Mouse (Mus musculus): Measurements from ENCODE around the gene Exosc10. TPM values are rescaled to one million over a fixed set of nuclear protein-coding genes. Genes with fewer than 3 reads are reported as not detected.
A peak's percentile ranks its signal among the peaks of the same experiment; 100 is the strongest.

The Exosc10 gene
- polyA plus RNA-seq, 1 experiment, result 37.0 TPM

- H3K4me3 ChIP-seq, result no peak overlapping the region
- no peak overlapping the region for H3ac ChIP-seq (ENCODE audit: control insufficient read depth, insufficient read length)
- no peaks in the 10 kb centered on the region for H3K27me3 ChIP-seq (ENCODE audit: control insufficient read depth, insufficient read depth, insufficient read length)
- TF ChIP-seq USF1 (IDR thresholded peaks at IDR 0.05; ENCODE audit: low read depth) (no peak), E2F4 (IDR thresholded peaks at IDR 0.05; ENCODE audit: insufficient read depth) (no peak), MAX (IDR thresholded peaks at IDR 0.05; ENCODE audit: low read depth) (no peak), POLR2A (IDR thresholded peaks at IDR 0.05; ENCODE audit: insufficient read length, low read depth) (no peak), SRF (IDR thresholded peaks at IDR 0.05; ENCODE audit: control insufficient read depth, insufficient read length, low read depth) (no peak), MYOD1 (IDR thresholded peaks at IDR 0.05; ENCODE audit: control insufficient read depth in 1 of 3, insufficient read length in 2 of 3, low read depth in 2 of 3) (no peak), TCF12 (IDR thresholded peaks at IDR 0.05; ENCODE audit: insufficient read depth, poor library complexity, severe bottlenecking) (no peak), TCF3 (IDR thresholded peaks at IDR 0.05; ENCODE audit: insufficient read length, low read depth) (no peak), REST (IDR thresholded peaks at IDR 0.05; ENCODE audit: insufficient read depth, insufficient read length) (no peak), MYOG (IDR thresholded peaks at IDR 0.05; ENCODE audit: control insufficient read depth in 1 of 3, insufficient read depth in 1 of 3, insufficient read length in 2 of 3, low read depth in 2 of 3) (no peak), POLR2AphosphoS2 (IDR thresholded peaks at IDR 0.05; ENCODE audit: insufficient read length, low read depth) (no peak), CEBPB (IDR thresholded peaks at IDR 0.05; ENCODE audit: insufficient read depth, poor library complexity, severe bottlenecking) (no peak)
- peaks cover 27% of the 10 kb centered on the region for H3K36me3 ChIP-seq (ENCODE audit: control insufficient read depth, insufficient read depth)
- no peaks in the 10 kb centered on the region for H3K79me2 ChIP-seq (ENCODE audit: control insufficient read depth, insufficient read depth)
- H3K4me2 ChIP-seq (ENCODE audit: low read depth), result no peak overlapping the region
Measured at GRCm38 (mm10) chr4:148531341-148531740, 26.9 kb upstream of the Exosc10 start.

DNA sequence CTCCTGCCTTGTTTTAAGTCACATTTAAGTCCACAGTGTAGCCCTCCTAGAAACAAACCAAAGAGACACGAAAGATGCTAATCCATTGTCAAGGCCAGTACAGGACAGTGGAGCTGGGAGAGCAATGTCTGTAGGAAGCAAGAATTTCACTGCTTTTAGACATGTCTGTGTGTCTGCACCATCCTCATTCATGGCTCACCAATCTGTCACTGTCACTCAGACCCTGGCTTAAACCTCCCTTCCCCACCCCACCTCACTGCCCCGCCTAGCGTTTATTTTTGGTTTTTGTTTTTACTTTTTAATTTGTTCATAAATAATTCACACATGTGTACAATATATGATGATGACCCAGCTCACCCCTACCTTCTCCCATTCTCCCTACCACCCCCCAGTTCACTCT, 25.7 kb upstream of the Exosc10 start:
- Histone ChIP-seq H3K4me3 (no peak overlapping the region), H3ac (ENCODE audit: control insufficient read depth, insufficient read length) (no peak overlapping the region), H3K36me3 (ENCODE audit: control insufficient read depth, insufficient read depth) (peaks cover 30% of the 10 kb centered on the region), H3K27me3 (ENCODE audit: control insufficient read depth, insufficient read depth, insufficient read length) (no peaks in the 10 kb centered on the region), H3K4me2 (ENCODE audit: low read depth) (no peak overlapping the region), H3K79me2 (ENCODE audit: control insufficient read depth, insufficient read depth) (no peaks in the 10 kb centered on the region)
- TF ChIP-seq USF1 (IDR thresholded peaks at IDR 0.05; ENCODE audit: low read depth) (no peak), MYOD1 (IDR thresholded peaks at IDR 0.05; ENCODE audit: control insufficient read depth in 1 of 3, insufficient read length in 2 of 3, low read depth in 2 of 3) (peak in 2 of 3 experiments; percentile 33 to 57), TCF12 (IDR thresholded peaks at IDR 0.05; ENCODE audit: insufficient read depth, poor library complexity, severe bottlenecking) (no peak)

- peaks cover 36% of the 10 kb centered on the region for H3K36me3 ChIP-seq (ENCODE audit: control insufficient read depth, insufficient read depth)
- TF ChIP-seq USF1 (IDR thresholded peaks at IDR 0.05; ENCODE audit: low read depth) (no peak), MYOG (IDR thresholded peaks at IDR 0.05; ENCODE audit: control insufficient read depth in 1 of 3, insufficient read depth in 1 of 3, insufficient read length in 2 of 3, low read depth in 2 of 3) (no peak), POLR2AphosphoS2 (IDR thresholded peaks at IDR 0.05; ENCODE audit: insufficient read length, low read depth) (no peak), E2F4 (IDR thresholded peaks at IDR 0.05; ENCODE audit: insufficient read depth) (no peak), MYOD1 (IDR thresholded peaks at IDR 0.05; ENCODE audit: control insufficient read depth in 1 of 3, insufficient read length in 2 of 3, low read depth in 2 of 3) (no peak), POLR2A (IDR thresholded peaks at IDR 0.05; ENCODE audit: insufficient read length, low read depth) (no peak), TCF12 (IDR thresholded peaks at IDR 0.05; ENCODE audit: insufficient read depth, poor library complexity, severe bottlenecking) (no peak), CEBPB (IDR thresholded peaks at IDR 0.05; ENCODE audit: insufficient read depth, poor library complexity, severe bottlenecking) (no peak), TCF3 (IDR thresholded peaks at IDR 0.05; ENCODE audit: insufficient read length, low read depth) (no peak), REST (IDR thresholded peaks at IDR 0.05; ENCODE audit: insufficient read depth, insufficient read length) (no peak), MAX (IDR thresholded peaks at IDR 0.05; ENCODE audit: low read depth) (no peak)
- no peak overlapping the region for H3K4me3 ChIP-seq
- no peak overlapping the region for H3K4me2 ChIP-seq (ENCODE audit: low read depth)
- no peaks in the 10 kb centered on the region for H3K27me3 ChIP-seq (ENCODE audit: control insufficient read depth, insufficient read depth, insufficient read length)
- no peaks in the 10 kb centered on the region for H3K79me2 ChIP-seq (ENCODE audit: control insufficient read depth, insufficient read depth)
- no peak overlapping the region for H3ac ChIP-seq (ENCODE audit: control insufficient read depth, insufficient read length)
Measured at GRCm38 (mm10) chr4:148533613-148534328, 24.5 kb upstream of the Exosc10 start.

DNA sequence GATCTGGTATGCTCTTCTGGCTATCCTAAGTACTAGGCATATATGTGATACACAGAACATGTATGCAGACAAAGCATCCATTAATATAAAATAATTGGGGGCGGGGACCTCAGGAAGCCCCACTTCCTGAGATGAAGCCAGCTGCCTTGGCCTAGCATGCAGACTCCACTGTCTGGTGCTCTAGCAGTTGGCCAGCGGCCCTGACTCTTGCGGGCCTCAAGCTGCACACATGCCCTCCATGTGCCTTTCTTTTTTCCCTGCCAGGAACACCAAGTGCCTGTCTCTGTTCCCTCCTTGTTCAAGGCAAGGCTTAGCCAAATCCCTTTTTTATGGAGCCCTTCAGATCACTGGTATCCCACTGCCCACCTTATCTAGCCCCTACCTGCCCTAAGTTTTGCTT, 22.4 kb upstream of the Exosc10 start:
- H3K79me2 ChIP-seq (ENCODE audit: control insufficient read depth, insufficient read depth), result no peaks in the 10 kb centered on the region
- no peak overlapping the region for H3ac ChIP-seq (ENCODE audit: control insufficient read depth, insufficient read length)
- H3K27me3 ChIP-seq (ENCODE audit: control insufficient read depth, insufficient read depth, insufficient read length), result no peaks in the 10 kb centered on the region
- peaks cover 27% of the 10 kb centered on the region for H3K36me3 ChIP-seq (ENCODE audit: control insufficient read depth, insufficient read depth)
- no peak overlapping the region for H3K4me3 ChIP-seq
- H3K4me2 ChIP-seq (ENCODE audit: low read depth), result no peak overlapping the region
- no peak for TF ChIP-seq E2F4 (IDR thresholded peaks at IDR 0.05; ENCODE audit: insufficient read depth)
- TF ChIP-seq MYOD1 (IDR thresholded peaks at IDR 0.05; ENCODE audit: control insufficient read depth in 1 of 3, insufficient read length in 2 of 3, low read depth in 2 of 3), result no peak
- TF ChIP-seq TCF3 (IDR thresholded peaks at IDR 0.05; ENCODE audit: insufficient read length, low read depth), result no peak
- no peak for TF ChIP-seq TCF12 (IDR thresholded peaks at IDR 0.05; ENCODE audit: insufficient read depth, poor library complexity, severe bottlenecking)
- no peak for TF ChIP-seq SRF (IDR thresholded peaks at IDR 0.05; ENCODE audit: control insufficient read depth, insufficient read length, low read depth)
- TF ChIP-seq USF1 (IDR thresholded peaks at IDR 0.05; ENCODE audit: low read depth), result no peak
- TF ChIP-seq MYOG (IDR thresholded peaks at IDR 0.05; ENCODE audit: control insufficient read depth in 1 of 3, insufficient read depth in 1 of 3, insufficient read length in 2 of 3, low read depth in 2 of 3), result no peak
- no peak for TF ChIP-seq POLR2AphosphoS2 (IDR thresholded peaks at IDR 0.05; ENCODE audit: insufficient read length, low read depth)
- no peak for TF ChIP-seq CEBPB (IDR thresholded peaks at IDR 0.05; ENCODE audit: insufficient read depth, poor library complexity, severe bottlenecking)
- no peak for TF ChIP-seq MAX (IDR thresholded peaks at IDR 0.05; ENCODE audit: low read depth)

DNA sequence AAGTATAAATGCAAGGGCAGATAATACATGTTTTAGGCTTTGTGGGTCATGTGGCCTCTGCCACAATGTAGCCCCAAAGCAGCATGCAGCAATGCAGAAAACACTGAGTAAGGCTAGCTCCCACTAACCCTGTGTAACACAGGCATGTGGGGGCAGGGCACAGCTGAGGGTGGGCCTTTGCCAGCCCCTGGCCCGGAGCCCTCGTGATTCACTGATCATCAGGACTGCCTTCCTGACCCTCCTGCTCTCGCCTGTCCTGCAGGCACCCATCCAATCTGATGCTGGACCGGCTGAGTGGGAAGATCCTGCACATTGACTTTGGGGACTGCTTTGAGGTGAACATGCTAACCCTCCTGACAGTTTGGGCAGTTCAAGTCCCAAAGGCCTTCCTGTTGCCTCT, 9.1 kb upstream of the Exosc10 start:
- Histone ChIP-seq H3K79me2 (ENCODE audit: control insufficient read depth, insufficient read depth) (no peaks in the 10 kb centered on the region), H3ac (ENCODE audit: control insufficient read depth, insufficient read length) (no peak overlapping the region), H3K4me3 (no peak overlapping the region), H3K4me2 (ENCODE audit: low read depth) (no peak overlapping the region), H3K36me3 (ENCODE audit: control insufficient read depth, insufficient read depth) (peaks cover 43% of the 10 kb centered on the region), H3K27me3 (ENCODE audit: control insufficient read depth, insufficient read depth, insufficient read length) (no peaks in the 10 kb centered on the region)
- TF ChIP-seq E2F4 (IDR thresholded peaks at IDR 0.05; ENCODE audit: insufficient read depth) (no peak), CEBPB (IDR thresholded peaks at IDR 0.05; ENCODE audit: insufficient read depth, poor library complexity, severe bottlenecking) (no peak), USF1 (IDR thresholded peaks at IDR 0.05; ENCODE audit: low read depth) (no peak), TCF12 (IDR thresholded peaks at IDR 0.05; ENCODE audit: insufficient read depth, poor library complexity, severe bottlenecking) (no peak), POLR2A (IDR thresholded peaks at IDR 0.05; ENCODE audit: insufficient read length, low read depth) (no peak)

Data from myocyte (in vitro differentiated cells).